Mouse (Mus musculus) left cerebral cortex, postnatal 10 days (tissue): Measurements from ENCODE around the gene Ociad1. TPM values are rescaled to one million over a fixed set of nuclear protein-coding genes. Genes with fewer than 3 reads are reported as not detected.

Experiments
- DNase-seq, 2 experiments: peaks; one replicate each; pipeline ENCODE4 v3.0.0; 2021 to 2022; ENCODE audit warnings: low spot score in 2 of 2, mixed read lengths in 1 of 2; ENCODE audit errors: extremely low spot score in 1 of 2
- intact Hi-C: fragments of 180-260 bp; cut with DNase I; formaldehyde crosslinking; loops from one replicate; pipeline ENCODE4 v1.15.1; 2025
- total RNA-seq, 2 experiments: library from RNA; stranded (reverse); gene quantifications; 2 replicates each; pipeline ENCODE4 v1.2.3; 2021

The Ociad1 gene
- total RNA-seq, 2 experiments from 2014 or later: 356 to 358 TPM

GRCm38 (mm10) chr5:73323602-73324001, 31.0 kb downstream of the Ociad1 start:
- intact Hi-C loops: loop anchor here (5.0 kb wide), 1 partner anchor 59 kb away; no protein-coding TSS in a partner anchor
- no peak for DNase-seq

GRCm38 (mm10) chr5:73324526-73325170, 32.1 kb downstream of the Ociad1 start:
- intact Hi-C loops: loop anchor here (5.0 kb wide), 1 partner anchor 58 kb away; no protein-coding TSS in a partner anchor
- no peak for DNase-seq

DNA sequence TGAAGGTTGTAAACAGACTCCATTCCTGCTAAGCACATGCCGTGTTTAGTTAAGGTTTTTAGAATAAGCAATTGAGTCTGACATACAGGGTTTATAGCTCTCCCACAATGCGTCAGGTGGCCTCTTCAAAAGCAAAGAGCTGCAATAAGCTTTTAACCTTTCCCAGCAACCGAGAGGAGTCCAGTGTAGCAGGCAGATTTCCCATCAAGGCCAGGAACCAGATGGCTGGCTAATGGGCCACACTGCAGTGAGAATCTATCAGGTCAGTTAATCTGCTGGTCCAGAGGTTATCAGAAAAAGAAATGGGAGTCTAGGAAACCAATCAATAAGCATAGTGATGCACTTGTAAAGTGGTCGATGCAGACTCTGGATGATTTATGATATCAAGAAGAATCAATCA, 38.4 kb downstream of the Ociad1 start:
- intact Hi-C loops: no loop called here

DNA sequence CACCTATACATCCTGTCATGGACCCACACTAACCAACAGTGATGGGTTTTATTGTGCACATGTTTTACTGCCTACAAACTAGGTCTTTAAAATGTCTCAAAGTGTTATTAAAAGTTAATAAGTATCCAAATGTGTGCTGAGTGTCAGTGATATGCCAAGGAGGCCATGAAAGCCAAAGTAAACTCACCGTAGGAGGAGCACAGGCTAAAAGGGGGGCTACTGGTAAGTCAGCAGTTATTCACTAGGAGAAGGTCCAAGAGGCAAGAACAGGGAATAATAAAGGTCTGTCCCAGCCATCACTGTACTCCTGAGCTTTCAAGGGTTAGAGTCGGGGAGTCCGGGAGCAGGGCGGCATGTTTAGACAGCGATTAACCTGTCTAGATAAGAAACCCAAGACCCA, 43.9 kb downstream of the Ociad1 start:
- no peak for DNase-seq
- intact Hi-C loops: loop anchor here (5.0 kb wide), 1 partner anchor 36 kb away; no protein-coding TSS in a partner anchor

More for the DNA sequence above, 38.4 kb downstream of the Ociad1 start:
- DNase-seq: no peak

- intact Hi-C loops: loop anchor here (5.0 kb wide), 1 partner anchor 34 kb away; no protein-coding TSS in a partner anchor
These were observed 45.6 kb downstream of the Ociad1 start for GRCm38 (mm10) chr5:73337961-73338831.

DNA sequence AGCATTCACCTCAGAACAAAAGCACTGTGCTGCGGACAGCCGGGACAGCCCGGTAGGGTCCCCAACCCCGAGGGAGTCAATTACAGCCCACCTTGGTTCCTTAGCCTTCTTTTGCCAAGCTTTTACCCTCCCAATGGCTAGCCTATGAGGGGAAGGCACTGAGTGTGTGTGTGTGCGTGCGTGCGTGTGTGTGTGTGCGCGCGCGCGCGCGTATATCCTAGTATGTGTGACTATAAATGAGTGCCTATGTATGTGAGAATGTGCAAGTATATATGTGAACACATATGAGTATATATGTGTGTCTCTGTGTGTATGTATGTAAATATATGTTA, 46.2 kb downstream of the Ociad1 start:
- no peak for DNase-seq
- intact Hi-C loops: loop anchor here (5.0 kb wide), 1 partner anchor 34 kb away; no protein-coding TSS in a partner anchor

More at GRCm38 (mm10) chr5:73337961-73338831, 45.6 kb downstream of the Ociad1 start:
- peak; percentile 21 to 69 for DNase-seq

DNA sequence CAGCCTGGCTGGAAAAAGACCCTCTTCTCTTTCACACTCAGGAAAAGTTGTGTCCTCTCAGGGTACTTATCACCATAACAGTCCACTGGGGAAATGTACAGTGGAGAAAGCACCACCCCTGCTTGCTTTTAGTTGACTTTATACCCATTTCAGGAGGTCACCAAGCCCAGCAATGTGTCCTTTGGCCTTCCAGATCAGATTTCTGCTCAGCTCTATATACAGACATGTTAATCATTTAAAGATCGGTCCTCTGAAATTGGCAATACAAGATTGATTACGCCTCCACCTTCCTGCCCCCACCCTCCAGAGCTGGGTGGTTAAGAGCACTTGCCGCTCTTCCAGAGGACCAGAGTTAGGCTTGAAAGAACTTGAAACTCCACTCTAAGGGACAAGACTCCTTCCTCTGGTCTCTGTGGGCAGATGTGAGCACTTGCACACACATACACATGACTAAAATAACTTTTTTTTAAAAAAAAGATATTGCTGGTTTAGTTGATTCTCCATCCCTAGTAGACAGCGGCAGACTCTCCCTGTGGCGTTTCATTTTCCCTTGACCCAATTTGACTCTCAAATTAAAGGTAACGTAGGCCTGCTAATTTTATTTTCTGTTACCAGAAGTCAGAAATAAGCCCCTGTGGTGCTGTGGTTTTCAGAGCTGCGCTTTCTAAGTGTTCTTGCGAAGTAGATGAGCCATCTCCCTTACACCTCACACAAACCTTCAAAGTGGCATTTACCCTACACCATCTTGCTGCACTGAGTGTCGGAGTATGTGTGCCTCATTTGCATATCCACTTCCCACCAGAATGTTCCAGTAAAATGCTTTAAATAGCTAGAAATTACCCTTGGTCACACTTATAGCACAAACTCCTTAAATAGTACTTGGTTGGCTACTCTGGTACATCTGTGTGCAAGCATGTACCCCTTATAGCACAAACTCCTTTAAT, 47.5 kb downstream of the Ociad1 start:
- intact Hi-C loops: loop anchor here (5.0 kb wide), 1 partner anchor 32 kb away; no protein-coding TSS in a partner anchor

DNA sequence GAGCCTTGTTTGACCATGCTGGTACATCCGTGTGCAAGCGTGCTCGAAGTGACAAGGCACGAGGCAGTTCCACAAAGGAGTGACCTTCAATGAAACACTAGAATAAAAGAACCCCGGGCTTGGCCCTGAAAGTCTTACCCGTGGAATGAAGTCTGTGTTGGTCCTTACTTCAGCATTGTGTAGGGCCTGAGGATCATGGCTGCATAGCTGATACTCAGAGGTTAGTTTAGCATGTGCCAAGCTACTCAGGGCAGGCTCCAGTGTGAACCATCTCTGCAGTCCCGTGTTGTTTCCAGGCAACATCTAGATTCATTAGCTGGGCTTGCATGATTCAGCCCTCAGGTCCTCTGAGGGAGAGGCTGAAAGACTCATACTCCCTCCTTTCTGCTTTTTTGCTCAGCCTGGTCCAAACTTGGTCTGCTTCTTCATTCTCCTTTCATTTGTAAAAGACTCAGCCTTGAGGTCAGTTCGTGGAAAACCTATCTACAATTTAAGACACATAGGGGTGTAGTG, 48.2 kb downstream of the Ociad1 start, which contains the start of gene Ociad2:
Gene Ociad2 (minus strand): TSS at position 306 of the 513 bp plus-strand sequence.
- DNase-seq: no peak
- intact Hi-C loops: no loop called here

More for the DNA sequence above, 47.5 kb downstream of the Ociad1 start:
- DNase-seq: no peak

- intact Hi-C loops: no loop called here
- DNase-seq: no peak
These were observed 50.2 kb downstream of the Ociad1 start for GRCm38 (mm10) chr5:73342701-73343355.

GRCm38 (mm10) chr5:73344310-73344709, 51.7 kb downstream of the Ociad1 start:
- intact Hi-C loops: no loop called here
- DNase-seq: peak; percentile 52 to 66

DNA sequence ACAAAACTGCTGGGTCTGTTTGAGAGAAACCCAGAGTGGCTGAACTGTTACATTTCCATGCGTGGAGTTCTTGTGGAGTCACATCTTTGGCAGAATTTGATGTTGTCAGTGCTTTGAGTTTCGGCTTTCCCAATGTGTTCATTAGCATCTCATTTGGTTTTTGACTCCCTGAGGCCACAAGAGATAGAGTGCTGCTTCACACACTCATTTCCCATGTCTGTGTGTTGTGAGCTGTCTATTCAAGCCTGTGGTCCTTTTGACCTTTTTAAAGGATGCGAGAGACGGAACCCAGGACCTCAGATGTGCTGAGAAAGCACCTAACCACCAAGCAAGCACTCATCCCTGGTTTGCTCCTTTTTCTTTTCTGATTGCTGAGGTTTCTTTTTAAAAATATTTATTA, 52.7 kb downstream of the Ociad1 start:
- no peak for DNase-seq
- intact Hi-C loops: no loop called here

GRCm38 (mm10) chr5:73349514-73349913, 56.9 kb downstream of the Ociad1 start:
- no peak for DNase-seq
- intact Hi-C loops: no loop called here

DNA sequence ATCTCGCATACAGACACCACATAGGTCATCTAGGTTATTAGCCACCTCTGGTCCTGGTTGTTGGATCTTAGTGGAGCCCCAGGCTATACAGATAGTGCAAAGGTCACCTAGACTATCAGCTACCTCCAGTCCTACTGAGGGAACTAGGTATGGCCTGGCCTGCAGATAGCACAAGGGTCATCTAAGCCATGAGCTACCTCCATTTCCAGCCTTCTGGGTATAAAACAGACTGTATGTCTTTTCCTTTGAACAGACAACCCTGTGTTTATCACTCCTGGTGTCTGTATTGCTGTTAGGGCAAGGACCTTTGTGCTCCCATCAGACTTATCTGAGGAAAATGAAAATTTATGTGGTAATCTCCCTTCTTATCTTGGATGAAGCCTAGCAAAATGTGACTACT, 59.2 kb downstream of the Ociad1 start:
- intact Hi-C loops: no loop called here
- DNase-seq: no peak

DNA sequence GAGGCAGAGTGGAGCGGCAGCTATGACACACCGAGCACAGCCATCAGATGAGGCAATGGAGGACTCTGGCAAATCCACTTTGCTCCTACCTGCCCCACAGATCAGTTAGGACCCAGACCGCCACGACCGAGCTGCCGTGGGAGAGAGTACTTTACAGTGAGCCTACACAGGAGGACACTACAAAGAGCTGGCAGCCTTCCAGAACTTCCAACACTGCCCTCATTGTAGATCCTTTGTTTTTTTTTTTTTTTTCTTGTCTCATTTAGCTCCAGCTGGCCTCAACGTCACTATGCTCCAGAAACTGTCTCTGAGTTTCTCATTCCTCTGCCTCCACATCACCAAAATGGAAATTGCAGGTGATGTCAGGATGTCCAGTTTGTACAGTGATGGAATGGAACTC, 60.9 kb downstream of the Ociad1 start:
- DNase-seq: peak in 1 of 2 experiments; percentile 64
- intact Hi-C loops: no loop called here

- intact Hi-C loops: no loop called here
- DNase-seq: no peak
These were observed 61.4 kb downstream of the Ociad1 start for GRCm38 (mm10) chr5:73353978-73354377.

- no peak for DNase-seq
- intact Hi-C loops: no loop called here
These were observed 62.8 kb downstream of the Ociad1 start for GRCm38 (mm10) chr5:73355393-73355792.

DNA sequence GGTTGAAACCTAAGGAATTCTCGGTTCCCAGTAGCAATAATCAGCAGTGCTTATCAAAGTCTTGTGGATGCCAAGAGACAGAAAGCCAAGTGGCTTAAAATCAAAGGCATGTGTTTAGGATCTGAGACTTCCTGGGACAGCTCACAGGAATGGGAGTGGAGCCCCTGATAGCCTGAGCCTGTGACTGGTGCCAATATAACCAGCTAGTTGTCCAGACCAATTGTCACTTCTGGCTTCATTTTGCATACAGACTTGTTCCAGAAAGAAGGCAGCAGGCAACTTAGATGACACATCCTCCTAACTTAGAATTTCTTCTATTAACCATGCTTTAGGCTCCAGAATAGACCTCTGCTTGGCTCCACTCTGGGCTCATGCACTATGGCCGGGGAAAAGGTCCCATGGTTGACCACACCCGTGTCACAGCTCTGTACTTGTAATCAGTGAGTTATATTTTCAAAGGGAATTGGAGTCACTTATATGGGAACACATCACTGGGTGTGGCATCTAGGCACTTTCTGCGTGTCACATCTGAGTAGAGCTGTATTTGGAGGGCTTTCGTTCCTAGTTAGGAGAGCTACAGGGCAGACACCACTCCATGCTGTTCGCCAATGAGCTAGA, 66.7 kb downstream of the Ociad1 start:
- no peak for DNase-seq
- intact Hi-C loops: no loop called here

DNA sequence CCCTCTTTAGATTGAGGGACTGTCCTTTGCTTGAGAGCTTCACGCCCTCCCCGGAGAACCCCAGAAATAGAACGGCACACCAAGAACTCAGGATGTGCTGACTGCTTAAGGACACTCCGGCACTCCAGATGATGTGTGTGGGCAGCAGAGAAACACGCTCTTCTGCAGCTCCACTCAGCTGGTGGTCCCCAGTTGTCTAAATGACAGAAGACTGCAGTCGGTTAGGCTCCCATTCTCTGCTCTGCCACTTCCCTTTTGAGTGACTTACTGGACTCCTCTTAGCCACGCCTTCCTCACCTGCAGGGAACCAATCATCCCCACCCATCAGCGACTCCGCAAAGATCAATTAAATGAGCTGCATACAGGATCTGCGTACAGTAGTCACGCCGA, 67.2 kb downstream of the Ociad1 start:
- intact Hi-C loops: no loop called here
- DNase-seq: peak in 1 of 2 experiments; percentile 38
